Mouse (Mus musculus) hindlimb bud, embryonic 11.5 days (tissue): Measurements from ENCODE around the gene Hes3.

Experiments used
- DNase-seq: peaks from one replicate; pipeline ENCODE4 v3.0.0-alpha.2; 2012; ENCODE audit warnings: low read depth, low spot score; ENCODE audit errors: extremely low spot score

Hes3 gene

GRCm38 (mm10) chr4:152281601-152282000 lies 9.9 kb downstream of the Hes3 start:
- DNase-seq, result no peak

GRCm38 (mm10) chr4:152278986-152279385 lies 12.5 kb downstream of the Hes3 start:
- no peak for DNase-seq

- DNase-seq, result no peak
These were observed 13.5 kb downstream of the Hes3 start for GRCm38 (mm10) chr4:152277916-152278315.

GRCm38 (mm10) chr4:152276389-152277347 lies 14.8 kb downstream of the Hes3 start:
- no peak for DNase-seq

- no peak for DNase-seq
These were observed 16.8 kb downstream of the Hes3 start for GRCm38 (mm10) chr4:152274681-152275131.

GRCm38 (mm10) chr4:152273621-152274236 lies 17.7 kb downstream of the Hes3 start, which contains the start of gene Gpr153:
TSS of gene Gpr153 (plus strand) at chr4:152274232.
- no peak for DNase-seq

- no peak for DNase-seq
These were observed 18.3 kb downstream of the Hes3 start for GRCm38 (mm10) chr4:152273191-152273590.

- DNase-seq, result no peak
These were observed 18.9 kb downstream of the Hes3 start for GRCm38 (mm10) chr4:152272449-152273049.

- no peak for DNase-seq
These were observed 19.5 kb downstream of the Hes3 start for GRCm38 (mm10) chr4:152272006-152272405.

GRCm38 (mm10) chr4:152271334-152271733 lies 20.1 kb downstream of the Hes3 start:
- no peak for DNase-seq

- no peak for DNase-seq
These were observed 20.9 kb downstream of the Hes3 start for GRCm38 (mm10) chr4:152270599-152270998.

- DNase-seq, result no peak
These were observed 21.5 kb downstream of the Hes3 start for GRCm38 (mm10) chr4:152269967-152270366.

GRCm38 (mm10) chr4:152267748-152268369 lies 23.6 kb downstream of the Hes3 start:
- DNase-seq, result no peak

- no peak for DNase-seq
These were observed 25.1 kb downstream of the Hes3 start for GRCm38 (mm10) chr4:152266236-152266895.

GRCm38 (mm10) chr4:152265791-152266190 lies 25.7 kb downstream of the Hes3 start:
- no peak for DNase-seq

- DNase-seq, result no peak
These were observed 26.4 kb downstream of the Hes3 start for GRCm38 (mm10) chr4:152264867-152265568.

- no peak for DNase-seq
These were observed 27.3 kb downstream of the Hes3 start for GRCm38 (mm10) chr4:152264177-152264530.

GRCm38 (mm10) chr4:152263512-152264176 lies 27.8 kb downstream of the Hes3 start:
- no peak for DNase-seq

- DNase-seq, result no peak
These were observed 28.4 kb downstream of the Hes3 start for GRCm38 (mm10) chr4:152263089-152263488.

- no peak for DNase-seq
These were observed 29.3 kb downstream of the Hes3 start for GRCm38 (mm10) chr4:152262187-152262586.
